Mouse (Mus musculus) embryonic facial prominence, embryonic 10.5 days (tissue): ENCODE measurements around the gene Gm21870. TPM values are rescaled to one million over a fixed set of nuclear protein-coding genes. Genes with fewer than 3 reads are reported as not detected.
"Not testable (repeated sequence)": the region's sequence is repeated elsewhere in the genome, so short reads cannot be mapped to it uniquely, and the experiment has no call there.

Experiments
- DNase-seq: peaks from one replicate; pipeline ENCODE4 v3.0.0-alpha.2; 2017; ENCODE audit warnings: low spot score
- H3K27ac ChIP-seq: fragments of 300-500 bp; sonication (generic); replicated peaks from 2 replicates; pipeline ENCODE4 v1.5.1; 2016; ENCODE audit warnings: mild to moderate bottlenecking
- H3K27me3 ChIP-seq: fragments of 300-500 bp; sonication (generic); replicated peaks from 2 replicates; pipeline ENCODE4 v1.6.1; 2016; ENCODE audit warnings: low read depth, mild to moderate bottlenecking; ENCODE audit not compliant: poor library complexity, severe bottlenecking
- H3K36me3 ChIP-seq: fragments of 300-500 bp; sonication (generic); replicated peaks from 2 replicates; pipeline ENCODE4 v1.6.1; 2016; ENCODE audit warnings: mild to moderate bottlenecking, moderate library complexity
- H3K4me1 ChIP-seq: fragments of 300-500 bp; sonication (generic); 2 replicates; pipeline ENCODE4 v1.6.1; 2016
- H3K4me3 ChIP-seq: fragments of 300-500 bp; sonication (generic); 2 replicates; pipeline ENCODE4 v1.5.1; 2016; ENCODE audit warnings: mild to moderate bottlenecking, moderate library complexity
- H3K9me3 ChIP-seq: fragments of 300-500 bp; sonication (generic); 2 replicates; pipeline ENCODE4 v1.6.1; 2016; ENCODE audit warnings: mild to moderate bottlenecking
- WGBS: fragments of 180-500 bp; shearing (Covaris S2); methylation state at CpG from one replicate; pipeline ENCODE4 v1.1.7; 2016; 5-methylcytosine and 5-hydroxymethylcytosine counted together
- polyA plus RNA-seq: library from polyadenylated mRNA; unstranded; fragments of >200 nt; fragmentation: Nextera tagmentation; extraction: Ambion mirVana; gene quantifications from 2 replicates; pipeline ENCODE4 v1.2.1, GENCODE M21; 2016

Gm21870 gene
- polyA plus RNA-seq, result not detected in 2 replicates

- H3K4me1 ChIP-seq, H3K27me3 ChIP-seq, H3K27ac ChIP-seq, DNase-seq, H3K36me3 ChIP-seq, H3K9me3 ChIP-seq, H3K4me3 ChIP-seq: not testable (repeated sequence)
Measured at GRCm38 (mm10) chrX:33986716-33987115, at the start of gene Gm21870. TSS of gene Gm21870 (minus strand) at chrX:33986816.

DNA sequence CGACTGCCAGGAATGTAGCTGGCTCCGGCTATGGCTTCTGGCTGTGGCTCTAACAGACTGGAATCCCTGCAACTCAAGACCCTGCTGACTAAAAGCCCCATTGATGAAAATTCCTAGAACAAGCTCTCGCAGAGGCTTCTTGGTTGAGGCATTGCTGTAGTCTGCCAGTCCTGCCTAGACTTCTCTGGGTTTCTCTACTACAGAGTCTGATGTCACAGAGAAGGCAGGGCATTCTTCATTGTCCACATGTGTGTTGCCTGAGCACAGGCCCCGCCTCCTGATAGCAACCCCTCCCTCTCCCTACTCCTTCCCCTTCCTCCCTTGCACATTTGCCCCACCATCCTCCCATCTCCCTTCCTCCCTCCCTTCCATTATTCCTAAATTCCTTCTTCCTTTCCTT, 30.2 kb downstream of the Gm21870 start, which contains the start of gene Btbd35f6:
Btbd35f6 (minus strand) TSS at position 101 of the 400 bp plus-strand sequence.
- H3K27me3 ChIP-seq, DNase-seq, H3K9me3 ChIP-seq, H3K36me3 ChIP-seq, H3K27ac ChIP-seq, H3K4me1 ChIP-seq, H3K4me3 ChIP-seq: not testable (repeated sequence)
- 70% methylated on average over 2 of the region's 4 CpGs for WGBS

Other genes with a start within 250 kb of the Gm21870 start
- gene Btbd35f6, start 30.3 kb downstream of the Gm21870 start, polyA plus RNA-seq, result not detected in 2 replicates
- gene Btbd35f9, start 174.7 kb upstream of the Gm21870 start, polyA plus RNA-seq, result not detected in 2 replicates